Mouse (Mus musculus) limb, embryonic 15.5 days (tissue): Measurements from ENCODE around the gene Prpf6. TPM values are rescaled to one million over a fixed set of nuclear protein-coding genes. Genes with fewer than 3 reads are reported as not detected.
A peak's percentile ranks its signal among the peaks of the same experiment; 100 is the strongest.

Experiments
- ATAC-seq: fragments of 200-750 bp; cut with Nextera tagmentation; 2 replicates; pipeline ENCODE4 v1.8.0; 2017; ENCODE audit warnings: low read depth, moderate TSS enrichment; ENCODE audit not compliant: insufficient number of reproducible peaks, low FRiP score, low TSS enrichment
- H3K27ac ChIP-seq: fragments of 300-500 bp; sonication (generic); 2 replicates; pipeline ENCODE4 v1.5.1; 2015; ENCODE audit warnings: moderate library complexity, mild to moderate bottlenecking, inconsistent platforms
- H3K27me3 ChIP-seq: fragments of 300-500 bp; sonication (generic); 2 replicates; pipeline ENCODE4 v1.6.1; 2015; ENCODE audit warnings: inconsistent platforms
- H3K36me3 ChIP-seq: fragments of 300-500 bp; sonication (generic); 2 replicates; pipeline ENCODE4 v1.6.1; 2015; ENCODE audit warnings: inconsistent platforms
- H3K4me1 ChIP-seq: fragments of 300-500 bp; sonication (generic); 2 replicates; pipeline ENCODE4 v1.6.1; 2015; ENCODE audit warnings: inconsistent platforms
- H3K4me2 ChIP-seq: fragments of 300-500 bp; sonication (generic); 2 replicates; pipeline ENCODE4 v1.6.1; 2015; ENCODE audit warnings: mild to moderate bottlenecking, inconsistent platforms
- H3K4me3 ChIP-seq: fragments of 300-500 bp; sonication (generic); 2 replicates; pipeline ENCODE4 v1.5.1; 2015; ENCODE audit warnings: mild to moderate bottlenecking, inconsistent platforms
- H3K9ac ChIP-seq: fragments of 300-500 bp; sonication (generic); 2 replicates; pipeline ENCODE4 v1.6.1; 2015; ENCODE audit warnings: inconsistent platforms
- H3K9me3 ChIP-seq: fragments of 300-500 bp; sonication (generic); 2 replicates; pipeline ENCODE4 v1.6.1; 2016; ENCODE audit warnings: inconsistent platforms
- WGBS: fragments of 180-500 bp; shearing (Covaris S2); methylation state at CpG from one replicate; pipeline ENCODE4 v1.1.7; 2015; 5-methylcytosine and 5-hydroxymethylcytosine counted together
- polyA plus RNA-seq: library from polyadenylated mRNA; unstranded; fragments of >200 nt; fragmentation: Nextera tagmentation; extraction: Ambion mirVana; gene quantifications from 2 replicates; pipeline ENCODE4 v1.2.1, GENCODE M21; 2015

Prpf6 gene
- polyA plus RNA-seq, 1 experiment from 2014 or later, result 63.3 TPM

- ATAC-seq, result no peak
- H3K4me2 ChIP-seq, result no peak overlapping the region
- no peaks in the 10 kb centered on the region for H3K9me3 ChIP-seq
- H3K36me3 ChIP-seq, result peaks cover 60% of the 10 kb centered on the region
- no peak overlapping the region for H3K27ac ChIP-seq
- H3K4me1 ChIP-seq, result peaks cover 22% of the 10 kb centered on the region
- 94% methylated on average over 9 of the region's 9 CpGs for WGBS
- no peaks in the 10 kb centered on the region for H3K27me3 ChIP-seq
- no peak overlapping the region for H3K4me3 ChIP-seq
- no peak overlapping the region for H3K9ac ChIP-seq
Observed at GRCm38 (mm10) chr2:181589732-181590105, 1.9 kb upstream of the Prpf6 start.

- no peak overlapping the region for H3K27ac ChIP-seq
- WGBS, result 95% methylated on average over 5 of the region's 5 CpGs
- H3K4me3 ChIP-seq, result no peak overlapping the region
- no peak overlapping the region for H3K9ac ChIP-seq
- no peak overlapping the region for H3K4me2 ChIP-seq
- no peak for ATAC-seq
- H3K36me3 ChIP-seq, result peaks cover 52% of the 10 kb centered on the region
- no peaks in the 10 kb centered on the region for H3K9me3 ChIP-seq
- peaks cover 22% of the 10 kb centered on the region for H3K4me1 ChIP-seq
- no peaks in the 10 kb centered on the region for H3K27me3 ChIP-seq
Observed at GRCm38 (mm10) chr2:181590471-181590870, 1.2 kb upstream of the Prpf6 start.

- peak within 1 kb of the TSS; percentile 71 for H3K4me2 ChIP-seq
- peak within 1 kb of the TSS; percentile 98 for H3K4me3 ChIP-seq
- H3K27ac ChIP-seq, result peak within 1 kb of the TSS; percentile 87
- under 1% methylated on average over 55 of the region's 97 CpGs for WGBS
- peaks cover 33% of the 10 kb centered on the region for H3K36me3 ChIP-seq
- H3K9ac ChIP-seq, result peak within 1 kb of the TSS; percentile 93
- no peaks in the 10 kb centered on the region for H3K27me3 ChIP-seq
- no peaks in the 10 kb centered on the region for H3K9me3 ChIP-seq
- peak; percentile 83 for ATAC-seq
- peaks cover 22% of the 10 kb centered on the region for H3K4me1 ChIP-seq
Observed at GRCm38 (mm10) chr2:181592231-181593041, 768 bp downstream of the Prpf6 start, which contains the start of gene Zfp512b. Zfp512b (minus strand) TSS chr2:181592803.

- Histone ChIP-seq H3K27me3 (no peaks in the 10 kb centered on the region), H3K9me3 (no peaks in the 10 kb centered on the region), H3K4me1 (peaks cover 22% of the 10 kb centered on the region), H3K27ac (peak overlapping the region; percentile 87), H3K36me3 (peaks cover 27% of the 10 kb centered on the region), H3K4me2 (peak overlapping the region; percentile 71), H3K4me3 (peak overlapping the region; percentile 98), H3K9ac (peak overlapping the region; percentile 93)
- 2% methylated on average over 6 of the region's 6 CpGs for WGBS
- ATAC-seq, result no peak
Observed at GRCm38 (mm10) chr2:181593042-181593421, 1.4 kb downstream of the Prpf6 start.

GRCm38 (mm10) chr2:181593937-181594336 lies 2.3 kb downstream of the Prpf6 start:
- H3K36me3 ChIP-seq, result peaks cover 19% of the 10 kb centered on the region
- H3K9ac ChIP-seq, result no peak overlapping the region
- no peak overlapping the region for H3K4me3 ChIP-seq
- ATAC-seq, result no peak
- H3K4me1 ChIP-seq, result peaks cover 29% of the 10 kb centered on the region
- H3K9me3 ChIP-seq, result no peaks in the 10 kb centered on the region
- no peak overlapping the region for H3K4me2 ChIP-seq
- H3K27ac ChIP-seq, result no peak overlapping the region
- H3K27me3 ChIP-seq, result peaks cover 7% of the 10 kb centered on the region; the same call in 1 of the 2 replicates

- no peak overlapping the region for H3K27ac ChIP-seq
- no peak overlapping the region for H3K4me3 ChIP-seq
- peaks cover 14% of the 10 kb centered on the region; the same call in 1 of the 2 replicates for H3K27me3 ChIP-seq
- 71% methylated on average over 4 of the region's 4 CpGs for WGBS
- no peak overlapping the region for H3K4me2 ChIP-seq
- no peaks in the 10 kb centered on the region for H3K9me3 ChIP-seq
- peaks cover 34% of the 10 kb centered on the region for H3K4me1 ChIP-seq
- peaks cover 7% of the 10 kb centered on the region for H3K36me3 ChIP-seq
- no peak for ATAC-seq
- no peak overlapping the region for H3K9ac ChIP-seq
Observed at GRCm38 (mm10) chr2:181594946-181595696, 3.5 kb downstream of the Prpf6 start.

- Histone ChIP-seq H3K4me2 (no peak overlapping the region), H3K27ac (no peak overlapping the region), H3K9me3 (no peaks in the 10 kb centered on the region), H3K27me3 (peaks cover 17% of the 10 kb centered on the region; the same call in 1 of the 2 replicates), H3K4me1 (peaks cover 28% of the 10 kb centered on the region), H3K9ac (no peak overlapping the region), H3K4me3 (no peak overlapping the region), H3K36me3 (no peaks in the 10 kb centered on the region)
- ATAC-seq, result no peak
- WGBS, result 35% methylated on average over 6 of the region's 6 CpGs
Observed at GRCm38 (mm10) chr2:181596221-181596960, 4.7 kb downstream of the Prpf6 start.

GRCm38 (mm10) chr2:181597378-181598061 lies 5.9 kb downstream of the Prpf6 start:
- no peaks in the 10 kb centered on the region for H3K9me3 ChIP-seq
- no peak overlapping the region for H3K4me2 ChIP-seq
- no peak overlapping the region for H3K27ac ChIP-seq
- H3K4me1 ChIP-seq, result peaks cover 32% of the 10 kb centered on the region
- H3K9ac ChIP-seq, result no peak overlapping the region
- no peaks in the 10 kb centered on the region for H3K36me3 ChIP-seq
- H3K27me3 ChIP-seq, result peaks cover 17% of the 10 kb centered on the region; the same call in 1 of the 2 replicates
- 65% methylated on average over 7 of the region's 7 CpGs for WGBS
- no peak for ATAC-seq
- no peak overlapping the region for H3K4me3 ChIP-seq

- peak within 1 kb of the TSS; percentile 58 for H3K4me3 ChIP-seq
- H3K9me3 ChIP-seq, result no peaks in the 10 kb centered on the region
- H3K4me2 ChIP-seq, result peak within 1 kb of the TSS; percentile 95
- 0 out of 2 replicates have a peak, but pooled peaks have one; percentile 23 for ATAC-seq
- peak within 1 kb of the TSS; percentile 54 for H3K27ac ChIP-seq
- peaks cover 26% of the 10 kb centered on the region for H3K4me1 ChIP-seq
- 2% methylated on average over 71 of the region's 71 CpGs for WGBS
- no peaks in the 10 kb centered on the region for H3K36me3 ChIP-seq
- peaks cover 17% of the 10 kb centered on the region; the same call in 1 of the 2 replicates for H3K27me3 ChIP-seq
- peak within 1 kb of the TSS; percentile 46 for H3K9ac ChIP-seq
Observed at GRCm38 (mm10) chr2:181598454-181599351, 7.0 kb downstream of the Prpf6 start, which contains the start of gene Samd10. Samd10 (minus strand) TSS chr2:181599212.

- Histone ChIP-seq H3K9ac (peak overlapping the region; percentile 92; the same call in 1 of the 2 replicates), H3K4me2 (peak overlapping the region; percentile 63), H3K27ac (peak overlapping the region; percentile 77), H3K9me3 (no peaks in the 10 kb centered on the region), H3K36me3 (no peaks in the 10 kb centered on the region), H3K4me1 (peaks cover 26% of the 10 kb centered on the region), H3K4me3 (peak overlapping the region; percentile 93), H3K27me3 (peaks cover 17% of the 10 kb centered on the region; the same call in 1 of the 2 replicates)
- no peak for ATAC-seq
- WGBS, result 56% methylated on average over 6 of the region's 6 CpGs
Observed at GRCm38 (mm10) chr2:181600226-181600758, 8.6 kb downstream of the Prpf6 start.
